Comparison of ENCODE assay signal across 8 mouse cellular contexts in genomic region chr2:75763252-75763651, GRCm38 (mm10). TPM values are rescaled to one million over a fixed set of nuclear protein-coding genes. Genes with fewer than 3 reads are reported as not detected.
A peak's percentile ranks its signal among the peaks of the same experiment; 100 is the strongest.
DNase-seq lines count a peak whose midpoint lies in the region; ATAC-seq and TF ChIP-seq lines count a peak whose summit lies in the region.

No protein-coding gene starts in this region.

- peak; percentile 83 for ATAC-seq in heart, postnatal 0 days (ENCODE audit: insufficient read depth, low read depth)
- ATAC-seq in liver, postnatal 0 days = peak; percentile 79
- ATAC-seq in stomach, postnatal 0 days (ENCODE audit: low FRiP score, low TSS enrichment) = peak; percentile 88

- H3K9ac ChIP-seq in heart, postnatal 0 days (replicated peaks; ENCODE audit: low read depth, low read length) = no peak overlapping the region
- no peak overlapping the region for H3K9ac ChIP-seq in liver, postnatal 0 days (replicated peaks)
- no peak overlapping the region for H3K9ac ChIP-seq in stomach, postnatal 0 days (ENCODE audit: low read length)

- WGBS in heart, postnatal 0 days = 22% methylated on average over 3 of the region's 3 CpGs
- 27% methylated on average over 3 of the region's 3 CpGs for WGBS in liver, postnatal 0 days (ENCODE audit: insufficient replicate concordance)
- WGBS in stomach, postnatal 0 days = 53% methylated on average over 3 of the region's 3 CpGs

- H3K4me2 ChIP-seq in heart, postnatal 0 days (ENCODE audit: low read depth, low read length) = no peak overlapping the region
- H3K4me2 ChIP-seq in liver, postnatal 0 days (ENCODE audit: low read depth, low read length) = no peak overlapping the region; the same call in 1 of the 2 replicates
- H3K4me2 ChIP-seq in stomach, postnatal 0 days (replicated peaks; ENCODE audit: low read depth) = no peak overlapping the region

- DNase-seq in spleen, adult 18-20 months = peak; percentile 13 to 14
- no peak for DNase-seq in spleen, adult 12 weeks (ENCODE audit: low spot score)
- DNase-seq in heart, postnatal 0 days (ENCODE audit: low spot score) = peak; percentile 69
- DNase-seq in liver, postnatal 0 days = peak; percentile 43
- peak; percentile 73 for DNase-seq in stomach, postnatal 0 days (ENCODE audit: low spot score)
- no peak for DNase-seq in yolk sac, embryonic 10.5 days (ENCODE audit: low spot score)
- no peak for DNase-seq in right cerebral cortex, adult 18-20 months
- DNase-seq in embryo, embryonic 11 days = no peak

- H3K4me3 ChIP-seq in heart, postnatal 0 days (ENCODE audit: low read depth, low read length) = no peak overlapping the region
- H3K4me3 ChIP-seq in liver, postnatal 0 days (ENCODE audit: low read depth, low read length) = no peak overlapping the region
- no peak overlapping the region for H3K4me3 ChIP-seq in stomach, postnatal 0 days (ENCODE audit: low read depth, low read length)

- 0 out of 2 replicates have a peak, but pooled peaks cover 7% of the 10 kb centered on the region for H3K4me1 ChIP-seq in heart, postnatal 0 days (ENCODE audit: control insufficient read depth, insufficient read depth)
- peaks cover 24% of the 10 kb centered on the region for H3K4me1 ChIP-seq in liver, postnatal 0 days (ENCODE audit: insufficient read depth)
- H3K4me1 ChIP-seq in stomach, postnatal 0 days (replicated peaks; ENCODE audit: control insufficient read depth, insufficient read depth) = peaks cover 5% of the 10 kb centered on the region

- no peak for TF ChIP-seq CTCF in heart, postnatal 0 days (IDR thresholded peaks at IDR 0.05; ENCODE audit: low read depth)
- no peak for TF ChIP-seq CTCF in liver, postnatal 0 days (IDR thresholded peaks at IDR 0.05; ENCODE audit: low read depth)
- TF ChIP-seq CTCF in stomach, postnatal 0 days (IDR thresholded peaks at IDR 0.05; ENCODE audit: low read depth) = no peak

- H3K27me3 ChIP-seq in heart, postnatal 0 days (ENCODE audit: control insufficient read depth, insufficient read depth, low read length) = no peaks in the 10 kb centered on the region
- no peaks in the 10 kb centered on the region for H3K27me3 ChIP-seq in liver, postnatal 0 days (ENCODE audit: insufficient read depth, low read length)
- no peaks in the 10 kb centered on the region for H3K27me3 ChIP-seq in stomach, postnatal 0 days (ENCODE audit: control insufficient read depth, insufficient read depth, low read length)

- H3K9me3 ChIP-seq in heart, postnatal 0 days (replicated peaks; ENCODE audit: control insufficient read depth, low read length) = no peaks in the 10 kb centered on the region
- no peaks in the 10 kb centered on the region for H3K9me3 ChIP-seq in liver, postnatal 0 days (ENCODE audit: low read length)
- no peaks in the 10 kb centered on the region for H3K9me3 ChIP-seq in stomach, postnatal 0 days (ENCODE audit: control insufficient read depth, low read length)

- H3K27ac ChIP-seq in heart, postnatal 0 days (ENCODE audit: low read depth) = 0 out of 2 replicates have a peak overlapping the region, but pooled peaks have one; percentile 9
- no peak overlapping the region for H3K27ac ChIP-seq in liver, postnatal 0 days (ENCODE audit: low read depth)
- 0 out of 2 replicates have a peak overlapping the region, but pooled peaks have one; percentile 40 for H3K27ac ChIP-seq in stomach, postnatal 0 days (replicated peaks)

- H3K36me3 ChIP-seq in heart, postnatal 0 days (replicated peaks; ENCODE audit: control insufficient read depth, insufficient read depth, low read length) = no peaks in the 10 kb centered on the region
- H3K36me3 ChIP-seq in liver, postnatal 0 days (replicated peaks; ENCODE audit: insufficient read depth, low read length) = no peaks in the 10 kb centered on the region
- H3K36me3 ChIP-seq in stomach, postnatal 0 days (ENCODE audit: control insufficient read depth, insufficient read depth, low read length) = no peaks in the 10 kb centered on the region

- peak; percentile 60 for TF ChIP-seq EP300 in heart, postnatal 0 days (IDR thresholded peaks at IDR 0.05; ENCODE audit: low read depth)
- peak; percentile 53 for TF ChIP-seq EP300 in liver, postnatal 0 days (IDR thresholded peaks at IDR 0.05; ENCODE audit: low read depth)
- no peak for TF ChIP-seq EP300 in stomach, postnatal 0 days (optimal IDR thresholded peaks at IDR 0.05)

RNA-seq across cellular contexts. Expression of gene Nfe2l2, which starts 58.8 kb away (rescaled TPM):
- 47.1 and 55.2 TPM in 2 replicates for total RNA-seq in heart, postnatal 0 days (2014; rRNA removed; ENCODE audit: low replicate concordance)
- 50.1 and 50.4 TPM in 2 replicates for polyA plus RNA-seq in heart, postnatal 0 days (2015; fragmentation: Nextera tagmentation; extraction: Ambion mirVana)
- 58.7 and 59.4 TPM in 2 replicates for polyA plus RNA-seq in liver, postnatal 0 days (2015; fragmentation: Nextera tagmentation; extraction: Ambion mirVana)
- polyA plus RNA-seq in stomach, postnatal 0 days (2015; fragmentation: Nextera tagmentation; extraction: Ambion mirVana) = 125 and 144 TPM in 2 replicates

Comparison
In these comparisons a context has a peak if more than half of its experiments do, and no peak if none do; other contexts are left out.
1. DNase-seq: peak in spleen, adult 18-20 months (2 of 2), heart, postnatal 0 days (single experiment), liver, postnatal 0 days (single experiment) and stomach, postnatal 0 days (single experiment); none in spleen, adult 12 weeks (single experiment), yolk sac, embryonic 10.5 days (single experiment), right cerebral cortex, adult 18-20 months (single experiment) and embryo, embryonic 11 days (single experiment).
2. Peak in every context shown above with its lines, with median percentiles within 50 percentile points of each other: ATAC-seq.